Mouse (Mus musculus): Measurements from ENCODE around the gene Bmper. TPM values are rescaled to one million over a fixed set of nuclear protein-coding genes. Genes with fewer than 3 reads are reported as not detected.

Gene Bmper
- total and polyA plus RNA-seq, 2 experiments = 0.23 to 1.2 TPM

- H3K4me3 ChIP-seq (ENCODE audit: insufficient read depth, low read depth, low read length) = no peak overlapping the region
- no peaks in the 10 kb centered on the region for H3K27me3 ChIP-seq (ENCODE audit: control insufficient read depth, insufficient read depth, low read length)
- no peaks in the 10 kb centered on the region for H3K79me2 ChIP-seq (ENCODE audit: control insufficient read depth, insufficient read depth, low read length)
- H3K9ac ChIP-seq (ENCODE audit: low read depth, low read length) = no peak overlapping the region
- no peak for DNase-seq (ENCODE audit: extremely low read depth, low read depth, low spot score)
- TF ChIP-seq POLR2A (IDR thresholded peaks at IDR 0.05; ENCODE audit: extremely low read depth, insufficient read depth, low read length) (no peak), CTCF (IDR thresholded peaks at IDR 0.05; ENCODE audit: low read depth, low read length) (no peak)
- no peaks in the 10 kb centered on the region for H3K36me3 ChIP-seq (ENCODE audit: control insufficient read depth, insufficient read depth, low read length)
- WGBS = 70% methylated on average over 4 of the region's 4 CpGs
- H3K27ac ChIP-seq (replicated peaks; ENCODE audit: insufficient read depth, low read depth, low read length) = no peak overlapping the region
- H3K4me1 ChIP-seq (ENCODE audit: control insufficient read depth, insufficient read depth, low read length) = no peaks in the 10 kb centered on the region
Observed at GRCm38 (mm10) chr9:23485851-23486250, 263.0 kb downstream of the Bmper start.

- DNase-seq (ENCODE audit: extremely low read depth, low read depth, low spot score) = no peak
- TF ChIP-seq CTCF (IDR thresholded peaks at IDR 0.05; ENCODE audit: low read depth, low read length) = no peak
- no peak for TF ChIP-seq POLR2A (IDR thresholded peaks at IDR 0.05; ENCODE audit: extremely low read depth, insufficient read depth, low read length)
- no peak overlapping the region for H3K4me3 ChIP-seq (ENCODE audit: insufficient read depth, low read depth, low read length)
- H3K9ac ChIP-seq (ENCODE audit: low read depth, low read length) = no peak overlapping the region
- 73% methylated on average over 5 of the region's 5 CpGs for WGBS
- H3K27me3 ChIP-seq (ENCODE audit: control insufficient read depth, insufficient read depth, low read length) = no peaks in the 10 kb centered on the region
- no peak overlapping the region for H3K27ac ChIP-seq (replicated peaks; ENCODE audit: insufficient read depth, low read depth, low read length)
- no peaks in the 10 kb centered on the region for H3K36me3 ChIP-seq (ENCODE audit: control insufficient read depth, insufficient read depth, low read length)
- no peaks in the 10 kb centered on the region for H3K79me2 ChIP-seq (ENCODE audit: control insufficient read depth, insufficient read depth, low read length)
- no peaks in the 10 kb centered on the region for H3K4me1 ChIP-seq (ENCODE audit: control insufficient read depth, insufficient read depth, low read length)
Observed at GRCm38 (mm10) chr9:23486725-23487378, 264.0 kb downstream of the Bmper start.

- no peaks in the 10 kb centered on the region for H3K27me3 ChIP-seq (ENCODE audit: control insufficient read depth, insufficient read depth, low read length)
- no peaks in the 10 kb centered on the region for H3K4me1 ChIP-seq (ENCODE audit: control insufficient read depth, insufficient read depth, low read length)
- no peaks in the 10 kb centered on the region for H3K79me2 ChIP-seq (ENCODE audit: control insufficient read depth, insufficient read depth, low read length)
- H3K27ac ChIP-seq (replicated peaks; ENCODE audit: insufficient read depth, low read depth, low read length) = no peak overlapping the region
- no peak overlapping the region for H3K4me3 ChIP-seq (ENCODE audit: insufficient read depth, low read depth, low read length)
- TF ChIP-seq CTCF (IDR thresholded peaks at IDR 0.05; ENCODE audit: low read depth, low read length) (no peak), POLR2A (IDR thresholded peaks at IDR 0.05; ENCODE audit: extremely low read depth, insufficient read depth, low read length) (no peak)
- no peaks in the 10 kb centered on the region for H3K36me3 ChIP-seq (ENCODE audit: control insufficient read depth, insufficient read depth, low read length)
- DNase-seq (ENCODE audit: extremely low read depth, low read depth, low spot score) = no peak
- no peak overlapping the region for H3K9ac ChIP-seq (ENCODE audit: low read depth, low read length)
- WGBS = 91% methylated on average over 5 of the region's 5 CpGs
Observed at GRCm38 (mm10) chr9:23488265-23488664, 265.4 kb downstream of the Bmper start.

GRCm38 (mm10) chr9:23495400-23495799 is 272.5 kb downstream of the Bmper start:
- 88% methylated on average over 4 of the region's 4 CpGs for WGBS
- H3K27me3 ChIP-seq (ENCODE audit: control insufficient read depth, insufficient read depth, low read length) = no peaks in the 10 kb centered on the region
- no peak for TF ChIP-seq POLR2A (IDR thresholded peaks at IDR 0.05; ENCODE audit: extremely low read depth, insufficient read depth, low read length)
- TF ChIP-seq CTCF (IDR thresholded peaks at IDR 0.05; ENCODE audit: low read depth, low read length) = no peak
- H3K4me1 ChIP-seq (ENCODE audit: control insufficient read depth, insufficient read depth, low read length) = no peaks in the 10 kb centered on the region
- no peak overlapping the region for H3K27ac ChIP-seq (replicated peaks; ENCODE audit: insufficient read depth, low read depth, low read length)
- H3K9ac ChIP-seq (ENCODE audit: low read depth, low read length) = no peak overlapping the region
- DNase-seq (ENCODE audit: extremely low read depth, low read depth, low spot score) = no peak
- H3K36me3 ChIP-seq (ENCODE audit: control insufficient read depth, insufficient read depth, low read length) = no peaks in the 10 kb centered on the region
- H3K4me3 ChIP-seq (ENCODE audit: insufficient read depth, low read depth, low read length) = no peak overlapping the region
- no peaks in the 10 kb centered on the region for H3K79me2 ChIP-seq (ENCODE audit: control insufficient read depth, insufficient read depth, low read length)

- Histone ChIP-seq H3K79me2 (ENCODE audit: control insufficient read depth, insufficient read depth, low read length) (no peaks in the 10 kb centered on the region), H3K4me1 (ENCODE audit: control insufficient read depth, insufficient read depth, low read length) (no peaks in the 10 kb centered on the region), H3K4me3 (ENCODE audit: insufficient read depth, low read depth, low read length) (no peak overlapping the region), H3K36me3 (ENCODE audit: control insufficient read depth, insufficient read depth, low read length) (no peaks in the 10 kb centered on the region), H3K27me3 (ENCODE audit: control insufficient read depth, insufficient read depth, low read length) (no peaks in the 10 kb centered on the region), H3K9ac (ENCODE audit: low read depth, low read length) (no peak overlapping the region), H3K27ac (replicated peaks; ENCODE audit: insufficient read depth, low read depth, low read length) (no peak overlapping the region)
- TF ChIP-seq POLR2A (IDR thresholded peaks at IDR 0.05; ENCODE audit: extremely low read depth, insufficient read depth, low read length) = no peak
- TF ChIP-seq CTCF (IDR thresholded peaks at IDR 0.05; ENCODE audit: low read depth, low read length) = no peak
- DNase-seq (ENCODE audit: extremely low read depth, low read depth, low spot score) = no peak
- 54% methylated on average over 3 of the region's 3 CpGs for WGBS
Observed at GRCm38 (mm10) chr9:23497626-23498025, 274.8 kb downstream of the Bmper start.

- Histone ChIP-seq H3K27me3 (ENCODE audit: control insufficient read depth, insufficient read depth, low read length) (no peaks in the 10 kb centered on the region), H3K4me1 (ENCODE audit: control insufficient read depth, insufficient read depth, low read length) (no peaks in the 10 kb centered on the region), H3K9ac (ENCODE audit: low read depth, low read length) (no peak overlapping the region), H3K79me2 (ENCODE audit: control insufficient read depth, insufficient read depth, low read length) (no peaks in the 10 kb centered on the region), H3K36me3 (ENCODE audit: control insufficient read depth, insufficient read depth, low read length) (no peaks in the 10 kb centered on the region), H3K27ac (replicated peaks; ENCODE audit: insufficient read depth, low read depth, low read length) (no peak overlapping the region), H3K4me3 (ENCODE audit: insufficient read depth, low read depth, low read length) (no peak overlapping the region)
- peak; percentile 9; the same call in 1 of the 2 replicates for TF ChIP-seq CTCF (IDR thresholded peaks at IDR 0.05; ENCODE audit: low read depth, low read length)
- TF ChIP-seq POLR2A (IDR thresholded peaks at IDR 0.05; ENCODE audit: extremely low read depth, insufficient read depth, low read length) = no peak
- DNase-seq (ENCODE audit: extremely low read depth, low read depth, low spot score) = no peak
- WGBS = 15% methylated on average over 1 of the region's 1 CpGs
Observed at GRCm38 (mm10) chr9:23533870-23534269, 311.0 kb downstream of the Bmper start.

Measured in liver, adult 2 months (tissue).